Mouse (Mus musculus): ENCODE data around the gene 4921517D22Rik.

Gene 4921517D22Rik

DNA sequence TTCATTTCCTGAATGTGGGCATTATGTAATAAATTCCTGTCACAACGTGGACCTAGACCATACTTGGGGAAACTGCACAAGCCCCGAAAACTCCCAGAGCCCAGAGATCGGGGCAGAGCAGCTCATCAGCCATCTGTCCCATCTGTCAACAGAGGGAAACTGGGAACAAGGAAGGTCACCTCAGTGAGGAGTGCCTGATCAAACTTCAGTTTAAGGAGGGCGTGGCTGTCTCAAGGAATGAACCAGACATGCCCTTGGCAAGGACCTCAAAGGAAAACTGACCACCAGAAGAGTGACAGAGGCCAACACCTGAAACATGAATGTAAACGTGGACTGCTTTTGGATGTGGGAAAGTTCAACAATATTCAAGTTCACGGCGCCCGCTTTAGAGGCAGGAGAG, 32.5 kb downstream of the 4921517D22Rik start:
- DNase-seq (ENCODE audit: low read depth, low spot score), result no peak

DNA sequence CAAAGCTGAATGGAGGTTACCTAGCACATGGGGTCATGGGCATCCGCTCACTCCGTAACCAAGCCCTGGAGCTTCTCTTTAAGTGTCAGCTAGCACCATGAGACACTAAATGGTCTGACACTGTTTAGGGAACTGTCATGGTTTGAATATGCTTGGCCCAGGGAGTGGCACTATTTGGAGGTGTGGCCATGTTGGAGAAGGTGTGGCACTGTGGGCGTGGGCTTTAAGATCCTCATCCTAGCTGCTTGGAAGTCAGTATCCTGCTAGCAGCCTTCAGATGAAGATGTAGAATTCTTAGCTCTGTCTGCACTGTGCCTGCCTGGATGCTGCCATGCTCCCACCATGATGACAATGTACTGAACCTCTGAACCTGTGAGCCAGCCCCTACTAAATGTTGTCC, 33.5 kb downstream of the 4921517D22Rik start:
- no peak for DNase-seq (ENCODE audit: low read depth, low spot score)

DNA sequence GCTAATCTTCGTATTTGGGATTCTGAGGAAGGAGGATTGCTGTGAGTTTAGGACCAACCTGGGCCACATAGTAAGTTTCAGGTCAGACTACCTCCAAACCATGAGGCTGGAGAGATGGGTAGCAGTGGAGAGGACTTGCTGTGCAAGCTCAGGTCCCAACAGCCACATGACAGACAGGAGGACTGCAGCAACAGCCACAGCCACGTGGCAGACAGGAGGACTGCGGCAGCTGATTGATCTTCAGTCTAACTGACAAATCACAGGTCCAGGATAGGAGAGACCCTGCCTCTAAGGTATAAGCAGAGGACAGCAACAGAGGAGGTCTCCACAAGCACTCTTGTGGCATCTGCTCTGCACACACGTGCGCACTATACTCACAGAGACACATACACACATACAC, 36.1 kb downstream of the 4921517D22Rik start:
- no peak for DNase-seq (ENCODE audit: low read depth, low spot score)

DNA sequence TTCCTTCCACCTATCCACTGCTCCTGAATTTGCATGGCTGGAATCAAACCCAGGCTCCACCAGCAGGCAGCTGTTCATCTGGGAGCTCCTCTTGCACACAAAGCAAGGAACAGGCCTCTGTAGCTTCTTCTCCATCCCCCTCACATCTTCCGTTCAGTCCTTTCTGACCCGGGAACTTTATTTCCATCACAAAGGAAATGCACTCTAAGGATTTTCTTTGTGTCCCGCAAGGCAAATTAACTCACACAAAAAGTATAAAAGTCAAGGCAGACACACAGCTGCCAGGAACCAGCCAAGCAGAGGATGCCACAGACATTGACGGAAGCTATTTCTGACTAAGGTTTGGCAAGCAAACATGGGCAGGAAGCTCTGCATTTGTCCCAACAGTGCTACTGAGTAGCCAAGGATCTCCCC, 36.9 kb downstream of the 4921517D22Rik start:
- no peak for DNase-seq (ENCODE audit: low read depth, low spot score)

DNA sequence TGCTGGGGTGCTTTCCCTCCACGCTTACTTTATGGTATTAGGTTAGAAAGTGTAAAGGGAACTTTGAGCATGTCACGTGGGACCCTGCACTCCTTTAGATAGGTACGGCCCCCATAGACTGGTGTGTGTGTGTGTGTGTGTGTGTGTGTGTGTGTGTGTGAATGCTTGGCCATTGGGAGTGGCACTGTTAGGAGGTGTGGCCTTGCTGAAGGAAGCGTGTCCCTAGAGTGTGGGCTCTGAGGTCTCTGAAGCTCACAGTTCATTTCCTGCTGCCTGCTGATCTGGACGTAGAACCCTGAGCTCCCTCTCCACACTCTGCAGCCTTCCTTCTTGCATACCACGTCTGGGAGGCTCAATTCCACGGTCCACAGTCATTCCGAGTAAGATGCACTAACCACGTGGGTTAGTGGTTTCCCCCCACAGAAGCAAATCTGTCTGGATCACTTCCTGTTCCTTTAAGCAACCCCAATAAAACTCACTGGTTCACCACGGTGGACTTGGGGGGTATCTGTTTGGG, 37.5 kb downstream of the 4921517D22Rik start:
- DNase-seq (ENCODE audit: low read depth, low spot score), result no peak

DNA sequence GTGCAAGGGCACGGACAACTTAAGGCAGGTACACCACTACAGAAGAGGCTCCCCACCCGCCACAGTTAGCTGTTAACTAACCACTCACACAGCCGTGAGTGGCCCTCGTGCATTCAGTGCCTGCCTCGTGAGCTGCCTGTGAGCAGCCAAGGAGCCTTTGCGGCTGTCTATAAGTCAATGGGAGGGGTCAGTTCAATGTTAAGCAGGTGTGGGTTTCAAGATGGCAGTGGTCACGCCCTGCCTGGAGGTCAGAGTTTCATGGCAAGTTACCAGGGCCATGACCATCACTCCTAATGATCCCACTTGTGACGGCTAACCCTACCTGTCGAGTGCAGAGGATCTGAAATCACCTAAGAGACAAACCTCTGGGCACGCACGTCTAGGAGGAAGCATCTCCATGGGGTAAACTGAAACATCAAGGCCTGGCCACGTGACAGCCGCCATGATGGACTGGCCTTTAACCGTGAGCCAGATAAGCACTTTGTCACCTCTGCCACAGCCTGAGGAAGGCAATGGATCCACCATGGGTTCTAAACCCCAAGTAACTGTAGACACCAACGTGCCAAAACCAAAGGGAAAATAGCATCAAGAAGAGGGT, 38.1 kb downstream of the 4921517D22Rik start:
- DNase-seq (ENCODE audit: low read depth, low spot score), result no peak

DNA sequence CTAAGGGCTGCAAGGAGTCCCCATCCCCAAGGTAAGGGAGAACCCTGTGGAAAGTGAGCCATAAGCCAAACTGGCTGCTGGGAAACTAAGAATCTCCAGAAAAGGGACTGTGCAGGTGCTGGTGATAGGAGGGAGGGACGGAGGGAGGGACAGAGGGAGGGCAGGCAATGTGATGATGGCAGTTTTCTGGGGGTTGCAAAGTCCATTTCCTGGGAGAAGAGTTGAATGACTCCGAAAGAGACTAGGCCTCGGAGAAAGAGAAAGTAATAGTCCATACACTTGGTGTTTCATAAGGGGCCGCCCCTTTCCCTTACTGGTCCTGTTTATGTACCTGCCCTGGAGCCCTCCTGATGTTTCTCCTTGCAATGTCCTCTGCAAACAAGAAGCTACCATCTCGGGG, 39.4 kb downstream of the 4921517D22Rik start:
- no peak for DNase-seq (ENCODE audit: low read depth, low spot score)

DNA sequence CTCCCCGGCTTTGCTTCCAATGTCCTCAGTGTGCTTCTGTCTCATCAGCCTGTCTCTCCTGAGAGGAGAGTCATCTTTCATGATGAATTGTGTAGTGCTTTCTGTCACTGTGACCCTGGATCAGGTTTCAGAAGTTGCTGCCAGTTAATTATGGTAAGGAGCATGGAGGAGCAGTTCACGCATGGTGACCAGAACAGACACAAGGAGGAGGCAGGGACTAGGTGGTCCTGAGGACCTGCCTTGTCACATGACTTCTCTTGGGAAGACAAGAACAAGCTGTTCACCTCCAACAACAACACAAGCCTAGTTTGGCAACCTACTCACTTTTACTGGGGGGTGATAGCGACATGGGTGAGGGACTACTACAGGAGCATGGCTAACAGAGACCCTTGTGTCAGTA, 40.8 kb downstream of the 4921517D22Rik start:
- no peak for DNase-seq (ENCODE audit: low read depth, low spot score)

DNA sequence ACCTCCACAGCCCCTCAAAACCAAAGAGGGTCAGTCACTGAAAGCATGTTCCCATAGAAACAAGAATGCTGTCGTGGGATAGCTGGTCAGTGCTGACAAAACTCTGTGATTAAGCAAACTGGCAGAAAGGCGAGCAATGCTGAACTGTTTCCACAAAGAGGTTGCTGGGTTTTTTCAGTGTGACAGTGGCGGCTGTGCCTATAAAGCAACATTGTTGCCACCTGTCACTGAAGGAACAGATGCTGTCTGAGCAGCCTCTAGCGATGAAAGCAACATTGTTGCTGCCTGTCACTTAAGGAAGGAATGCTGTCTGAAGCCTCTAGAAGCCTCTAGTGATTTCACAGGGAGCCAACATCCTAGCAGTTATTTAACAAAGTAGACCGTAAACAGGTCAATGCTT, 41.3 kb downstream of the 4921517D22Rik start:
- no peak for DNase-seq (ENCODE audit: low read depth, low spot score)

DNA sequence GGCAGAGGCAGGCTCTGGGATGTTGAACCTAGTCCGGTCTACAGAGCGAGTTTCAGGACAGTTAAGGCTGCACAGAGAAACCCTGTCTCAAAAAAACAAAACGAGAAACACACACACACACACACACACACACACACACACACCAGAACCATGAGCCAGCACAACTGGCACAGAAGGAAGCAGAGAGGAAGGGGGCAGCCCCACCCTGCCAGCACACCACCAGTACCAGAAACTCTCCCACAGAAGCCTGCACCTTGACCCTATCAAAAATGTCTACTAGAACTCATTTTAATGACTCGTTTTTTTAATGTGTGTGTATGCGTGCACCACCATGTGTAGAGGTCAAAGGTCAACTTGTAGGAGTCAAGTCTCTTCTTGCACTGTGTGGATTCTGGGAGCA, 44.1 kb downstream of the 4921517D22Rik start:
- no peak for DNase-seq (ENCODE audit: low read depth, low spot score)

DNA sequence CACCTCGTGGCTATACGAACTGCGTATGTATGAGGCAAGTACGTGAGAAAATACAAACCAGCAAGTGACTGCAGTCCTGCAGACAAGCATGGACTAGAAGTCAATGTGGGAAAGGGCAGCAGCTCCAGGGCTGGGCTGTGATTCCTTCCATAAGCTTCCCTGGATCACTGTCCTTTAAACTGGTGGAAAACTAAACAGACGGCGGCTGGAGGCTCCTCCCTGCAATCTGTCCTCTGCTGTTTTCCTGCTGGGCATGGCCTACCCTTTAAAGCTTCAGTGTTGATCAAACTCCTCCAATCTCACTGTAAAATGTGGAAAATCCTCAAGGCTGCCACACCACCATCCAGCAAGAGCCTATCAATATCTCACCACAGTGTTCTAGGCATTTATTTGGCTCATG, 45.3 kb downstream of the 4921517D22Rik start:
- no peak for DNase-seq (ENCODE audit: low read depth, low spot score)

DNA sequence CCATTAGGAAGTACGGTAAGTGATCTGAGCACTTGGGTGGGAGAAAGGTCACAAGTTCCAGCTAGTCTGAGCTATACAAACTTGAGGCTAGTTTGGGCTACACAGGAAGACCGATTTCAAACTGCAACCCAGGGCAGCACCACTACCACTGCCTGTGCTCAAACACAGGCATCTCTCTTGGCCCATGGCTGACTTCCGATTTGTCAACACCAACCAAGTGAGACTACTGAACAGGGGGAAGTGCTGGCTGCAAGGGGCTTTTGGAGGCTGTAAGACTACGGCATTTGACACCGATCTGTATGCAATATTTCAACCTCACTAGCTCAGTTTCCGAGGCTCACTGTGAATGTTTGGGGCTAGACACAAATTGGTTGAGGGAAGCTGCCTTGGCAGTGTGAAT, 46.4 kb downstream of the 4921517D22Rik start:
- no peak for DNase-seq (ENCODE audit: low read depth, low spot score)

DNA sequence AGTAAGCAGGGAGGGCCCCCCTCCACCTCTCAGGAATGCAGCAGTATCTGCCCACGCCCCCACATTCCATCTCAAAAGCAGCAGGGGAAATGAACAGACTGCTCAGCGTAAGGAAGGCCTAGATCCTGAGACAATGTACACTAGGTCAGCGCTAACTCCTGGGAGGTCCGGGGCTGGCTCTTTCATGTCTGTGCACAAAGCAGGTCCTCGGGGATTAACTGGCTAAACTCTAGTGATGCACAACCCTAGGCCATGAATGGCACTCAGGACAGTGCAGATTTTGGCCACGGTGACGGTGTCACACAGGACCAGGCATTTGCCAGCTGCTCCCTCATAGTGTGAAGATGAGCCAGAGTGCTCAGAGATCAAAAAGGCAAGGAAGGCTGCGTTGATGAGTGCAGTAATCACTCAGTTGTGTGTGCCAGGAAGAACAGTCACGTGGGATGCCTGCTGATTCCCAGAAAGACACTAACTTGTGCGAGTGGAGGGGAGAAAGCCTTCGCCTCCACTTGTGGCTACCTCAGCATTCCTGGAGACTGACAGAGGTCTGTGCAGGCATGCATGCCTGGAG, 47.1 kb downstream of the 4921517D22Rik start:
- no peak for DNase-seq (ENCODE audit: low read depth, low spot score)

DNA sequence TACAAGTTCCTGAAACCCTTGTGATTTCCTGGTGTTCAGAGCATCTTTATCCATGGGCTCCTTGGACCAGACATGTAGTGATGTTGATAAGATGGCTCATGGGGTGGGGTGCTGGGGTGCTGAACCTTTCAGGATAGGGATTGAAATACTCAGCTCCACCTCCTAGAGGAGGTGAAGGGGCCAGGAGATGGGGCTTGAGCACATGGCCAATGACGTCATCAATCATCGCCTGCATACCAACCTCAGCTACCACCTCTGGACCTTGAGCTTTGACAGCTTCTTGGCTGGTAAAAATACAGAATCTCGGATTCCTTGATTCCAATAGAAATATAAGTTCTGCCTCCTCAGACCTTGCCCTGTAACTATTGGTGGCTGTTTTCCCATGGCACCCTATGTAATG, 48.4 kb downstream of the 4921517D22Rik start:
- DNase-seq (ENCODE audit: low read depth, low spot score), result no peak

DNA sequence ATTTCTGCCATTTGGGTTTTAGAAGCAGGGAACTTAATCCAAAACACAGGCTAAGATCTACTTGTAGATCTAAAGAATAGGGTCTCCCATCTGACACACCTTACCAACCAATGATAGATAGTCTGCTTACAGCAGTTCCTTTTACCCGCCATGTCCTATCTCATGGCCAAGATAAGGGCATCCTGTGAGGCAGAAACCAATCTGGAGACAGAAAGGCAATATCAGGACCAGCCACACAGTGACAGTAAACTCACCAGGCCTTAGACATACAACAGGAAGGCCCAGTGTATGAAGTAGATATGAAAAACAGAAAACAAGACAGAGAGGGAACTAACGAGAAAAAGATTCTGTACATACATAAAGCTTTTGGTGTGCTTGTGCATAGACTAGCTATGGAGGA, 51.1 kb downstream of the 4921517D22Rik start:
- no peak for DNase-seq (ENCODE audit: low read depth, low spot score)

DNA sequence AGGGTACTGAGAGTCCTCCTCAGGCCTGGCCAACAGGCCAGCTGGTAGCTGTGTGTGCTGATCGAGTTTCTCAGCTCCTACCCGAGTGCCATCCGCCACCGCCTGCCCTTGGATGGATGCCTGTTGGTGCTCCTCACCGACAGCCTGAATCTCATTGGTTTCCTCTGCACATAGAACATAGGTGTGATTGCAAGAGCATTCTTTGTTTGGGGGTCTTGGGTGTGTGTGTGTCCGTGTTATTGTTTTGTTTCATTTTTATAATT, 53.8 kb downstream of the 4921517D22Rik start:
- no peak for DNase-seq (ENCODE audit: low read depth, low spot score)

DNA sequence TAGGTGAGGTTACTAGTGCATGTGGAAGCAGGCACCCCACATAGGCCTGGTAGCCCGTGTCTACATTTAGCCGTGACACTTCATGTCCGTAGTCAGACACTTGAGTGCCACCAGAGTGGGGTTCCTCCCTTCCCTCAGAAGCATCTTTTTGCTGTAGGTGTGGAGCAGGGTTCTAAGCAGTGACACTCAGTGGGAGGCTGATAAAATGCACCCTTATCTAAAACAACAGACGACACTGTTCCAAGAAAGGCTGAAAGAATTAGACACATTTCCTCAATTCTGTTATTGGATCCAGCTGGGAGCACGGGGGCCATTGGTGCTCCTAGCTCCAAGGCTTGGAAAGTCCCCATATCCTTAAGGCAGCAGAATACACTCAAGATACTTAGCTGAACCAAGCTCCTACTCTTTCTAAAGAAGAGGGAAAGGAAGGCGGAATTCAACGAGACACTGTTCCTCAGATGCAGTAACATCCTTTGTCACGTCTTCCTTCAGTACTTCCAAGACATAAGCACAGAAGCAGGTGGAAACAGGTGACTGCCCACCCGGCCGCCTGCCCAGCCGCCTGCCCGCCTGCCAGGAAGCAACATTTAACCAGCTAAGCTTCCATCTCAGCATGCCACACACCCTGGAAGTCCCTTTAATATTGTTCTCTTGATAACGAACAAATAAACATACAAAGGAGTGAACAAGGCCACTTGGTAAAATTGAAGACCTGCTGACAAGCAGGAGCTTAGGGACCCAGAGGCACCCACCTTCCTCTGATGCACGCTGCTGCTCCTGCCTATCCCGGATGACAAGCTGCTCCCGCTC, 54.3 kb downstream of the 4921517D22Rik start:
- no peak for DNase-seq (ENCODE audit: low read depth, low spot score)

DNA sequence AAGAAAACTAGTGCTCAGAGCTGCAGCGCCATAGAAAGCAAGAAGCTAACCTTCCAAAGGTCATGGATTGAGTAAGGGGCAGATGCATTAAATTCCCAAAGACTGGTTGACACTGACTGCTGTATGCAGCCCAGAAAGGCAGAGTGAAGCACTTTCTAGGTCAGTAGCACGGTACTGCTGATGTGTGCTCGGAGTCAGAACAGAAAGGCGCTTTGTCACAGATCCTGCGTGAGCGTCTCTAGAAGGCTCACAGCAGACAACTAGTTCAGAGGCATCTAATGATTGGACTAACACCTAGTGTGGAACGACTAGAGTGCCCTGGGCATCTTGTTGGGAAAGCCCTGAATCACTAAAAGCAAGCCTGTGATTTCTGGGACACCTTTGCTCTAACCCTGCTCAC, 56.1 kb downstream of the 4921517D22Rik start:
- no peak for DNase-seq (ENCODE audit: low read depth, low spot score)
